Mouse (Mus musculus) kidney, adult 2 months (tissue): Measurements from ENCODE around the gene Tekt4. TPM values are rescaled to one million over a fixed set of nuclear protein-coding genes. Genes with fewer than 3 reads are reported as not detected.

Experiments used
- DNase-seq: peaks from one replicate; pipeline ENCODE4 v3.0.0; 2021
- H3K27ac ChIP-seq: fragments of 200-500 bp; 2 replicates; pipeline ENCODE4 v1.5.1; 2012; ENCODE audit warnings: low read depth, low read length, control low read depth, inconsistent platforms; ENCODE audit not compliant: insufficient read depth
- H3K27me3 ChIP-seq: fragments of 200-500 bp; replicated peaks from 2 replicates; pipeline ENCODE4 v1.6.1; 2012; ENCODE audit warnings: mild to moderate bottlenecking, moderate library complexity, low read length, inconsistent platforms; ENCODE audit not compliant: control insufficient read depth, insufficient read depth
- H3K36me3 ChIP-seq: fragments of 200-500 bp; 2 replicates; pipeline ENCODE4 v1.6.1; 2012; ENCODE audit warnings: mild to moderate bottlenecking, moderate library complexity, low read length, inconsistent platforms; ENCODE audit not compliant: control insufficient read depth, insufficient read depth
- H3K4me1 ChIP-seq: fragments of 200-500 bp; 2 replicates; pipeline ENCODE4 v1.6.1; 2011; ENCODE audit warnings: low read length; ENCODE audit not compliant: control insufficient read depth, insufficient read depth
- H3K4me3 ChIP-seq: fragments of 200-500 bp; 2 replicates; pipeline ENCODE4 v1.5.1; 2011; ENCODE audit warnings: mild to moderate bottlenecking, low read depth, low read length, control low read depth; ENCODE audit not compliant: insufficient read depth
- CTCF ChIP-seq: fragments of 200-500 bp; conservative IDR thresholded peaks from 2 replicates; pipeline ENCODE4 v1.5.1; 2011; ENCODE audit warnings: low read depth, mild to moderate bottlenecking, control low read depth, low read length, moderate library complexity, mixed read lengths; ENCODE audit not compliant: insufficient read depth, insufficient read length
- POLR2A ChIP-seq: fragments of 200-500 bp; IDR thresholded peaks from one replicate; pipeline ENCODE4 v1.6.1; 2011; ENCODE audit warnings: low read depth, low read length, control low read depth
- WGBS: fragments of 180-500 bp; shearing (Covaris S2); methylation state at CpG from one replicate; pipeline ENCODE4 v1.1.7; 2018; 5-methylcytosine and 5-hydroxymethylcytosine counted together
- polyA plus RNA-seq: library from polyadenylated mRNA; depleted of rRNA; stranded (reverse); fragments of >200 nt; gene quantifications from 2 replicates; pipeline ENCODE4 v1.2.3, GENCODE M21; 2012

Gene Tekt4
- polyA plus RNA-seq, 1 experiment = 0.08 TPM

- Histone ChIP-seq H3K4me1 (no peaks in the 10 kb centered on the region), H3K4me3 (no peak overlapping the region), H3K27ac (no peak overlapping the region), H3K27me3 (no peaks in the 10 kb centered on the region), H3K36me3 (no peaks in the 10 kb centered on the region)
- 10% methylated on average over 3 of the region's 3 CpGs for WGBS
- TF ChIP-seq CTCF = peak; percentile 86
- no peak for TF ChIP-seq POLR2A
- DNase-seq = peak; percentile 62
Observed at GRCm38 (mm10) chr17:25507799-25508198, 53.4 kb downstream of the Tekt4 start.

DNA sequence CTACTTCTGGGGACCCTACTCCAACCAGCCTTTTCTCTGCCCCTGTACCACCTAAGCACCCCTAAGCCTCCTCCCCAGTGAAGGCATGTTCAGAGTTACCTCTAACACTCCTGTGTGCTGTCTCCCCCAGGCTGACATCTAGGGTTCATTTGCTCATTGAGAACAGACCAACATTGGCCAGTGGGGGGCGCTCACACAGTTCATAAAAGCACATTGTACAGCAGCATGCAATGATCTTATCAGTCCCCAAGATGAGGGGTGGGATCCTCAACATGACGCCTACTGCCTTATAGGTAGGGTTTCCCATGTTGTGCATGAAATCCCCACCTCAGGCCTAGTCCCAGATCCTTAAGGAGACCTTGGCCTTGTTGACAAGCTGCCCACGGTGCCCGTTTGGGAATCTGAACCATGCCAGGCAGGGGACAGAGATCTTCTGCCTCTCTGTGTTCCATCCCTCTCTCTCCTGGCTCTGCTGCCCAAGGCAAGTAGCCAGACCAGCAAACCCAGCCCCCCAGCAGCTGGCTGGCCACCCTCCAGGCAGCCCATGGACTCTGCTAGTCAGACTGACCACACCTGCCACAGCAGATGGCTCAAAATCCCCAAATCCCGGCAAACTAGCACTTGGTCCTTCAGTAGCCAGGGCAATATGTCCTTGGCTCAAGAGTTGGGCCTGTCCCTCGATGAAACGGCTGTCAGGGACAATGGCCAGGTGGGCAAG, 54.6 kb downstream of the Tekt4 start:
- peak; percentile 36; the same call in 1 of the 2 replicates for TF ChIP-seq CTCF
- TF ChIP-seq POLR2A = no peak
- peak; percentile 6 for DNase-seq
- H3K4me1 ChIP-seq = no peaks in the 10 kb centered on the region
- no peak overlapping the region for H3K4me3 ChIP-seq
- 53% methylated on average over 7 of the region's 7 CpGs for WGBS
- no peak overlapping the region for H3K27ac ChIP-seq
- H3K27me3 ChIP-seq = no peaks in the 10 kb centered on the region
- H3K36me3 ChIP-seq = no peaks in the 10 kb centered on the region

GRCm38 (mm10) chr17:25510074-25510830, 55.8 kb downstream of the Tekt4 start:
- no peak overlapping the region for H3K27ac ChIP-seq
- DNase-seq = no peak
- WGBS = 68% methylated on average over 10 of the region's 10 CpGs

GRCm38 (mm10) chr17:25511876-25512275, 57.5 kb downstream of the Tekt4 start:
- no peak for DNase-seq
- Histone ChIP-seq H3K4me3 (no peak overlapping the region), H3K4me1 (no peaks in the 10 kb centered on the region), H3K36me3 (no peaks in the 10 kb centered on the region), H3K27ac (no peak overlapping the region), H3K27me3 (no peaks in the 10 kb centered on the region)
- WGBS = 71% methylated on average over 3 of the region's 3 CpGs
- TF ChIP-seq POLR2A (no peak), CTCF (no peak)

More at GRCm38 (mm10) chr17:25510074-25510830, 55.8 kb downstream of the Tekt4 start:
- Histone ChIP-seq H3K36me3 (no peaks in the 10 kb centered on the region), H3K27me3 (no peaks in the 10 kb centered on the region), H3K4me3 (no peak overlapping the region), H3K4me1 (no peaks in the 10 kb centered on the region)
- TF ChIP-seq CTCF (no peak), POLR2A (no peak)

GRCm38 (mm10) chr17:25514055-25514454, 59.6 kb downstream of the Tekt4 start:
- H3K27ac ChIP-seq = no peak overlapping the region
- WGBS = 93% methylated on average over 2 of the region's 2 CpGs
- no peaks in the 10 kb centered on the region for H3K36me3 ChIP-seq
- no peaks in the 10 kb centered on the region for H3K27me3 ChIP-seq
- DNase-seq = no peak
- no peak for TF ChIP-seq CTCF
- TF ChIP-seq POLR2A = no peak
- H3K4me1 ChIP-seq = no peaks in the 10 kb centered on the region
- H3K4me3 ChIP-seq = no peak overlapping the region

DNA sequence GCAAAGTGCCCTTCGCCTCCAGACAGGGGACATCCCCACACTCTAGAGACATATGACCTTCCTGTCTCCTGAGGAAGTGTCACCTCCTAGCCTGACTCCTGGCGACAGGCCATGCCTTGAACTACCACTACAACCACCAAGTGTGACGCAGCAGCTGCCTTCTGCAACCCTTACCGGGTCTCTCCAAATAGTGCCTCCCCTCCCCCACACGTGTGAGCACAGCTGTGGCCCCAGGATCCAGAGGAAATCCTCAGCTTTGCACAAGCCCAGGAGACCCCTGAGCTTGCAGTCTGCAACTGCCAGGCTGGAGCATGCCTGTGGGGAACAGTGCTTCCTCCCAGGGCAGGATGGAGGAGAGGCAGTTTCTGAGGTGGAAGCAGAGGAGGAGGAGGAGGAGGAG, 61.9 kb downstream of the Tekt4 start:
- no peaks in the 10 kb centered on the region for H3K36me3 ChIP-seq
- no peak for TF ChIP-seq POLR2A
- TF ChIP-seq CTCF = no peak
- H3K27me3 ChIP-seq = no peaks in the 10 kb centered on the region
- no peaks in the 10 kb centered on the region for H3K4me1 ChIP-seq
- no peak overlapping the region for H3K4me3 ChIP-seq
- no peak for DNase-seq
- WGBS = 18% methylated on average over 5 of the region's 5 CpGs
- no peak overlapping the region for H3K27ac ChIP-seq

- no peak overlapping the region for H3K4me3 ChIP-seq
- H3K27ac ChIP-seq = no peak overlapping the region
- H3K27me3 ChIP-seq = no peaks in the 10 kb centered on the region
- no peak for TF ChIP-seq POLR2A
- TF ChIP-seq CTCF = no peak
- DNase-seq = no peak
- no peaks in the 10 kb centered on the region for H3K4me1 ChIP-seq
- 64% methylated on average over 17 of the region's 17 CpGs for WGBS
- H3K36me3 ChIP-seq = no peaks in the 10 kb centered on the region
Observed at GRCm38 (mm10) chr17:25518144-25518543, 63.7 kb downstream of the Tekt4 start.
